Mouse (Mus musculus): ENCODE data around the gene Cass4.

The Cass4 gene

DNA sequence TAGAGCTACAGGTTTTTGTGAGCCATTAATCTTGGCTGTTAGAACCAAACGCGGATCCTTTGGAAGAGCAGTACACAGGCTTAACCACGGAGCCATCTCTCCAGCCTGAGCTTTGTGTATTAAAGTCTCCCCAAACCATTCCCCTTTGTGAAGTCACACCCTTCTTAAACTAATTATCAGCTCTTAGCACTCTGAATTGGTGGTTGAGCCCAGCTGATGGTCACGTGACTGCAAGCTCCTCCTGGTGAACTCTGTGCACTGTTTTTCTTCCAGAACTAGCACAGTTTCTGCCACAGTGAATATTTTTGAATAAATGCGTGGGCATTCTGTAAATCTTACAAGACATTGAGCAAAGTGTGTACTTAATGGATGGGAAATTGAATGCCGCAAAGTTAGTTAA is 47.6 kb downstream of the Cass4 start:
- DNase-seq (ENCODE audit: low spot score) = no peak

GRCm38 (mm10) chr2:172445617-172446016 is 52.0 kb downstream of the Cass4 start:
- no peak for DNase-seq (ENCODE audit: low spot score)

DNA sequence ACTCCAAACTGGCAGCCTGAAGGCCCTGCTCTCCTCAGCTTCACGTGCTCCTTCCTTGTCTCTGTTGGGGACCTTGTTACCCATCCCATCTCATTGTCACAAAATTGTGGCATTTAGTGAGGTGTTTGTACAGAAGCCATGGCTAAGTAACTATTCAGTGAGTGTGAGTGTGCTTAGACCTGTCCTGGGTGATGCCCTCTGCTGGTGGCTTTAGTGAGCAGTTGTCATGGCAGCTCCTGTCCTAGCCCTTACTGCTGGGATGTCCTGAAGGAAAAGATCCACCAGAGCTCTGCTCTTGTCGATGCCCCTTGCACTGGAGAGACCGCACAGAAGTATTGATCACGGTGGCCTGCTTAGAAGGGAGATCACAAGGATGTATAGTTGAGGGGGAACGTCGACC is 53.7 kb downstream of the Cass4 start:
- DNase-seq (ENCODE audit: low spot score) = peak; percentile 42

DNA sequence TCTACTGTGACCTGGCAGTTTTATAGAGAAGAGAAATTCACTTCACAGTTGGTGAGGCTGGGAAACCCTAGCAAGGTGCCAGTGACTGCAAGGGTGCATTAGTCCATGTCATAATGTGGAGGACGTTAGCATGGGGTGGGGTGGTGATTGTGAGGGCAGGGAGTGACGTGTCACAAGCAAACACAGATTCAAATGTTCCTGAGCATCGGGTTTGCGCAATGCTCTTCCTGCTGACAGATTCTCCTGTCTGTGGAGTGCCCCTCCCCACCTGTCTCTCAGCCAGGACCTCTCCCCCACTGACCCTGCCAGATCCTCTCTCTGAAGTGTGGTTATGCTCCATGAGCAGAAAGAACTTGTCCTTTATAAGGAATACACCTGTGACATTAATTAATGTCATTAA is 54.7 kb downstream of the Cass4 start:
- no peak for DNase-seq (ENCODE audit: low spot score)

DNA sequence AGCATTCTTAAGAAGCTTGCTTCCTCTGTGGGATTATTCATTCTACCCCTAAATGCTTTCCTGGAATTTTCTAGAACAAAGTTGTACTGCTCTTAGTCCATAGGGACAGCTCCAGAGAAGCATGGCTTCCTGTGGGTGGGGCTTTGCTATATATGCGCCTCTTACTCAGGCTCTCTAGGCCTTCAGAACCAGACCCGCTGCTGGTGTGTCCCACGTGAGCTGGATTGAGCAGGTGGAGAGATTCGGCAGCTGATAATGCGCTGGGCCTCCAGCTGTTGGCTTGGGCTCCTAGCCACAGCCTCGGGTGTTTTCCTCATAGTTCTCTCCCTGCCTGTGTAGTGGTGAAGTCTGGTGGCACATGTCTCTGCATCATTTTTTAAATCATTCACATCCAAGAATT is 57.0 kb downstream of the Cass4 start:
- no peak for DNase-seq (ENCODE audit: low spot score)

DNA sequence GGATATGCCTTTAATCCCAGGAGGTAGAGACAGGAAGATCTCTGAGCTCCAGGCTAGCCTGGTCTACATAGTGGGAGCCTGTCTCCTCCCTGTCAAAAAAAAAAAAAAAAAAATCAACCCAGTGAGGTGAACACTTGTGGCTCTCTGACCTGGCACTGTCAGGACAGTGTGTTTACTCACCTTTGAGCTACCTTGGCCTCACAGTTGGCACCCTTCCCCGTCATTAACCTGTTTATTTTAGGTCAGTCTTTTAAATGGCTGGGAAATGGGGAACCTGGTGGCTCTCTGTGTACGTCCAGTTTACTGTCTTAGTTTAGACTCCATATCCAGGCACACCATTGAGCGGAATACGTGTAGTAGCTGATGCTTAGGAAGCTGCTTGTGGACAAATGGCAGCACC is 58.4 kb downstream of the Cass4 start:
- no peak for DNase-seq (ENCODE audit: low spot score)

- no peak for DNase-seq (ENCODE audit: low spot score)
These were observed 58.9 kb downstream of the Cass4 start for GRCm38 (mm10) chr2:172452458-172452857.

- no peak for DNase-seq (ENCODE audit: low spot score)
These were observed 64.9 kb downstream of the Cass4 start, which contains the start of gene Gcnt7 for GRCm38 (mm10) chr2:172458496-172458895. Gene Gcnt7, minus strand, starts transcription at chr2:172458596.

DNA sequence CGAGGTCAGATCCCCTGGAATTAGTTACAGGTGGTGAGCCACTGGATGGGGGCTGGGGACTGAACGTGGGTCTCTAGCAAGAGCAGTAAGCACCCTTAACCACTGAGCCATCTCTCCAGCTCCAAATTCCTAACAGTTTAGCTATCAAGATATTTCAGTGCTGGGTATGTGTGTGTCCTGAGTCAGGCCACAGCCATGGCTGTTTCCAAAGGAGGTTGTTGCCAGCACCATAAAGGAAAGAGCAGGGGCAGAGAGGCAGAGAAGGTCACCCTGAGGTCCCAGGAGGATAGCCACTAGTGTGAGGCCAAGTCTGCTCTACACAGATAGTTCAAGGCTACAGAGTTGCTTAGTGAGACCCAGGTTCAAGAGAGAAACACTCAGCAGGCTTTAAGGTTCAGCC is 67.1 kb downstream of the Cass4 start:
- DNase-seq (ENCODE audit: low spot score) = no peak

- DNase-seq (ENCODE audit: low spot score) = no peak
These were observed 69.2 kb downstream of the Cass4 start for GRCm38 (mm10) chr2:172462813-172463212.

DNA sequence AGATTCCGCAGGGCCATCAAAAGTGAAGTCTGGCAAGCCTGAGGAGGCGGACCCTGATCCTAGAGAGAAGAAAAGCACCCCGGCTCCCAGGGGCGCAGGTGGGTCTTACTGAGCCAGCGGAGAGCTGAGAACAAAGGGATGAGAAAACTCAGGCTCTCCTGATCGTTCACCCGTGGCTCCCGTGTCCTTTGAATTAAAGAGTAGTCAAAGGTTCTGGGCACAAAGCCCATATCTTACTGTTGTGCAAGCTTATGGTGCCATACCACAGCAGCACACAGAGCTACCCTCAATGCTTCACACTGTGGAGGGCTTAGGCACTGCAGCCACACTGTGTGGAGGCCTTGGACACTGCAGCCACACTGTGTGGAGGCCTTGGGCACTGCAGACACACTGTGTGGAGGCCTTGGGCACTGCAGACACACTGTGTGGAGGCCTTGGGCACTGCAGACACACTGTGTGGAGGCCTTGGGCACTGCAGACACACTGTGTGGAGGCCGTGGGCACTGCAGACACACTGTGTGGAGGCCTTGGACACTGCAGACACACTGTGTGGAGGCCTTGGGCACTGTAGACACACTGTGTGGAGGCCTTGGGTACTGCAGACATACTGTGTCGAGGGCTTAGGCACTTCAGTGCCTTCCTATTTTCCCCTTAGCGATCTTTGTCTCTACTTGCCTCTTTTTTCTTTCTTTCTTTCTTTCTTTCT is 73.0 kb downstream of the Cass4 start:
- no peak for DNase-seq (ENCODE audit: low spot score)

- DNase-seq (ENCODE audit: low spot score) = no peak
These were observed 73.6 kb downstream of the Cass4 start for GRCm38 (mm10) chr2:172467206-172467605.

- DNase-seq (ENCODE audit: low spot score) = no peak
These were observed 74.8 kb downstream of the Cass4 start for GRCm38 (mm10) chr2:172468346-172468819.

DNA sequence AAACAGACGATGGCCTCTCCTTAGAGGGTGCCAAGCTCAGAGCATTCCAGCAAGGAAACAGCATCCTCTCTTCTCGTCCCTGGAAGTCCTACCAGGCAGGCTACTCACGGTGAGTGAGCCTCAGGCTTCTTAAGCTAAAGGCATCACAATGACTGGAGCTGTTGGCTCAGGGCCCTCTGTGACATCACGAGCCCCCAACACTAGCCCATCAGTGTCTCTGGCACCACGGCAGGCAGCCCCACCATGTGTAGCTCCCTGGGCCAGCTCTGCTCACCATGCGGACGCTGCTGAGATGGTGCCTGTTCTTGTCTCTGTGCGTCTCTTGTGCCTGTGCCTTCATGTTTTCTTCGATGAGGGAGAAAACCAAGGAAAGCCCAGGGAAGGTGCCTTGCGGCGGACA is 78.7 kb downstream of the Cass4 start, which contains the start of gene Fam209:
Gene Fam209 (plus strand): TSS at position 203 of the 400 bp plus-strand sequence.
- no peak for DNase-seq (ENCODE audit: low spot score)

- no peak for DNase-seq (ENCODE audit: low spot score)
These were observed 80.0 kb downstream of the Cass4 start for GRCm38 (mm10) chr2:172473591-172473990.

GRCm38 (mm10) chr2:172474970-172475369 is 81.4 kb downstream of the Cass4 start:
- DNase-seq (ENCODE audit: low spot score) = peak; percentile 45

- peak; percentile 21 for DNase-seq (ENCODE audit: low spot score)
These were observed 83.2 kb downstream of the Cass4 start for GRCm38 (mm10) chr2:172476707-172477260.

DNA sequence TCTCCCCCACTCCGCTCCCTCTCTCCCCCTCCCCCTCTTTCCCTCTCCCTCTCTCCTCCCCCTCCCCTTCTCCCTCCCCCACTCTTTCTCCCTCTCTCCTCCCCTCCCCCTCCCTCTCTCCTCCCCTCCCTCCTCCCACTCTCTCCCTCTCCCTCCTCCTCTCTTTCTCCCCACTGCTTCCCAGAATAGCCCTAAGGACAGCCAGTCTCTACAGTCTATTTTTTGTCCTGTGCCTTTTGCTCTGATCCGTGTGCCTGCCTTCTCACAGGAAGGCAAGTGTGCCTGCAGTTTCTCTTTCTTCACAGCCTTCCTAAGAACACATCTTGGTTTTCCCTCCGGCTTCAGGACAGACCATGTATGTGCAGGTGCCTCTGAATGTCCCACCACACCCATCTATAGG is 83.8 kb downstream of the Cass4 start:
- DNase-seq (ENCODE audit: low spot score) = no peak

DNA sequence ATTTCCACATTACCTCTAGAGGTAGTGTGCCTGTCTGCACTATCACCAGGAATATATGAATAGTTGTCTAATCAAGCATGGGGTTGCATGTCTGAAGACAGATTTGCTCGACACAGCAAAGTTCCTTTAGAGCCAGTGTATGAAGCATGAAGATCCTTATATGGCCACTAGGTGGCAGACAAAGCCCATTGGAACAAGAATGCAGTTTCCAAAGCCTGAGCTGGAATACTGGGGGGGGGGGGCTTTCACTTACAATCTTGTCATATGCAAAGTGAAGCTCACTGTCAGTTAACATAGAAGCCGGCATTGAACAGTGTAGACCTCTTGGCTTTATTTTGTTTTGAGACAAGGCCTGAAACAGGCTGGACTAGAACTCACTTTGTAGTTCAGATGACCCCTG is 84.3 kb downstream of the Cass4 start:
- peak; percentile 75 for DNase-seq (ENCODE audit: low spot score)

- DNase-seq (ENCODE audit: low spot score) = no peak
These were observed 86.7 kb downstream of the Cass4 start for GRCm38 (mm10) chr2:172480296-172480695.

DNA sequence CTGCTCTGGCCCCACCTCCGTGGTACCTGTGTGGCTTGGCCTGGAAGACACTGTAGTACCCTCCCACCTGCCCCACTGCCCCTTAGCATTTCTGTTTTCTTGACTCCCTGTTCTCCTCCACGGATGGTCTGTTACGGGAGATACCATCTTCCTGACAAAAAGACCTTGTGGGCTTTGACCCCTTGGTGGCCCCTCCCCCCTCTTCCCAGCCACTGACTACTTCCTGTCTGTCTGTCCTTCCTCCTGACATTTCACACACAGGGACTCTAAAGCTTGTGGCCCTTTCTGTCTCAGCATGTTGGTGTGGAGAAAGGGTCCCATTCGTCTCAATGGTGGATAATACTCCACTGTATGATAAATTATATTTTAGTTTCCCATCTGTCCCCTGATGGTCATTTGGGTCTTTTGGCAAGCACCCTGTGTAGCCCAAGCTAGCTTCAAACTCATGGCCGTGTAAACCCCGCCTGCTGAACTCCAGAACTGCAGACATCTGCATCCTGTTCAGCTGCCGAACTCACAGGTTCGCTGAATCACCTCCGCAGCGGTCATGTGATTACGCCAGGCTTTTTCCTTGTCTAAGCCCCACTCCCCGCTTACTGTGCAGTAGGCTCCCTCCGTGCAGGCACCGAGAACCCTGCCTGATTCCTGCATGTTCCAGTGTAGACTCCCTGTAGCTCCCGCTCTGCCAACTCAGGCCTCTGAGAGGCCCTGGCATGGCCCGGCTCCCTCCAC is 88.2 kb downstream of the Cass4 start:
- DNase-seq (ENCODE audit: low spot score) = no peak

Measured in embryo, embryonic 10 days (tissue).